Mouse (Mus musculus): ENCODE measurements around the gene Eci1. TPM values are rescaled to one million over a fixed set of nuclear protein-coding genes. Genes with fewer than 3 reads are reported as not detected.

The Eci1 gene
- total RNA-seq, 2 experiments from 2014 or later = 27.3 to 34.2 TPM

Other genes with a start within 250 kb of the Eci1 start
- 10 to 100 TPM; 54.2 to 57.6 TPM for gene Tbc1d24, start 221.1 kb upstream of the Eci1 start, total RNA-seq (2021)
- gene Ntn3, start 217.1 kb upstream of the Eci1 start, total RNA-seq (2021) = 1 to 10 TPM; 7.5 to 9.9 TPM
- 1 to 10 TPM; 7.3 to 8.5 TPM for gene Tedc2, start 205.8 kb upstream of the Eci1 start, total RNA-seq (2021)
- 1 to 10 TPM; 4.8 to 5.0 TPM for gene Ccnf, start 175.2 kb upstream of the Eci1 start, total RNA-seq (2021)
- gene Abca17, start 75.6 kb upstream of the Eci1 start, total RNA-seq (2021) = under 1 TPM; 0.51 to 0.92 TPM
- 10 to 100 TPM; 59.2 to 61.4 TPM for gene Abca3, start 74.7 kb upstream of the Eci1 start, total RNA-seq (2021)
- 100 to 1,000 TPM; 123 to 124 TPM for gene Rnps1, start 12.1 kb upstream of the Eci1 start, total RNA-seq (2021)
- 10 to 100 TPM in 1 of 2 experiments, 1 to 10 TPM in 1; 9.6 to 11.4 TPM for gene Dnase1l2, start 16.5 kb downstream of the Eci1 start, total RNA-seq (2021)
- 10 to 100 TPM; 32.3 to 37.9 TPM for gene E4f1, start 43.7 kb downstream of the Eci1 start, total RNA-seq (2021)
- gene Pgp, start 43.8 kb downstream of the Eci1 start, total RNA-seq (2021) = 10 to 100 TPM; 61.6 to 64.6 TPM
- 1 to 10 TPM; 2.0 to 2.8 TPM for gene Bricd5, start 47.2 kb downstream of the Eci1 start, total RNA-seq (2021)
- 10 to 100 TPM; 42.5 to 42.9 TPM for gene Mlst8, start 52.4 kb downstream of the Eci1 start, total RNA-seq (2021)
- 100 to 1,000 TPM; 153 to 157 TPM for gene Caskin1, start 62.0 kb downstream of the Eci1 start, total RNA-seq (2021)
- gene Traf7, start 101.3 kb downstream of the Eci1 start, total RNA-seq (2021) = 10 to 100 TPM; 79.3 to 84.6 TPM
- 10 to 100 TPM; 69.7 to 75.6 TPM for gene Rab26, start 107.6 kb downstream of the Eci1 start, total RNA-seq (2021)
- gene Pkd1, start 123.2 kb downstream of the Eci1 start, total RNA-seq (2021) = 10 to 100 TPM; 78.8 to 80.0 TPM
- 100 to 1,000 TPM; 182 to 189 TPM for gene Tsc2, start 206.0 kb downstream of the Eci1 start, total RNA-seq (2021)
- 1 to 10 TPM; 4.9 to 6.1 TPM for gene Nthl1, start 206.0 kb downstream of the Eci1 start, total RNA-seq (2021)
- gene Slc9a3r2, start 223.7 kb downstream of the Eci1 start, total RNA-seq (2021) = 10 to 100 TPM; 39.7 to 41.0 TPM
- 1 to 10 TPM; 1.3 to 2.0 TPM for gene Npw, start 231.8 kb downstream of the Eci1 start, total RNA-seq (2021)
- gene Zfp598, start 243.0 kb downstream of the Eci1 start, total RNA-seq (2021) = 10 to 100 TPM; 39.6 to 42.8 TPM